Mouse (Mus musculus): Measurements from ENCODE around the gene Gm17469. TPM values are rescaled to one million over a fixed set of nuclear protein-coding genes. Genes with fewer than 3 reads are reported as not detected.
"Not testable (repeated sequence)": the region's sequence is repeated elsewhere in the genome, so short reads cannot be mapped to it uniquely, and the experiment has no call there.

The Gm17469 gene
- polyA plus RNA-seq (2015; fragmentation: Nextera tagmentation; extraction: Ambion mirVana) = not detected in 2 replicates

DNA sequence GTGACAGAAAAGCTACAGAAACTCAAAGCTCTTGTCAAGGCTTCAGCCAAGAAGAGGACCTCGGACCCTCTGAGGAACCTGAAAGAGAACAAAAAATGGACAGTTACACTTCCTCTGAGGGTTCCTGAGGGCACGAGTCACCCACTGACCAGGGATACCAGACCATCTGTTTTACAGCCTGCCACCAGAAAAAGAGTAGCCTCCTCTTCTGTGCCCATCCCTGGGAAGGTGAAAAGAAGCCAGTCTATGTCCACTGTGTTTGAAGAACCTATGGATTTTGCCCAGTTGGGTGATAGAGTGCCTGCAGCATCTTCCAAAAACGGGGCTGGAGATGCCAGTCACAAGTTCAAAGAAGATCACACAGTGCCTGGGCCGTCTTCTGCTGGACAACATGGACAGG, at the start of gene Gm17469:
TSS of gene Gm17469 (plus strand) at position 301 of the 400 bp plus-strand sequence.
- not testable (repeated sequence) for H3K27me3 ChIP-seq (replicated peaks; ENCODE audit: control insufficient read depth, insufficient read depth, low read length); ATAC-seq; H3K27ac ChIP-seq (ENCODE audit: low read depth, low read length); H3K9ac ChIP-seq (ENCODE audit: low read depth, low read length); H3K4me3 ChIP-seq (ENCODE audit: low read length); H3K9me3 ChIP-seq (ENCODE audit: control insufficient read depth, low read length); H3K4me1 ChIP-seq (ENCODE audit: control insufficient read depth, insufficient read depth, low read depth, low read length); H3K4me2 ChIP-seq (ENCODE audit: low read length); H3K36me3 ChIP-seq (ENCODE audit: control insufficient read depth, insufficient read depth, low read length)
- WGBS = no CpG with 5 or more reads among the region's 4 CpGs

Other genes with a start within 250 kb of the Gm17469 start
- gene Gm17584, start 129.3 kb upstream of the Gm17469 start, polyA plus RNA-seq (2015; fragmentation: Nextera tagmentation; extraction: Ambion mirVana) = not detected in 2 replicates